Mouse (Mus musculus) E14TG2a.4 (cell line): Measurements from ENCODE around the gene 2810004N23Rik.

ENCODE experiments used
- CTCF ChIP-seq: conservative IDR thresholded peaks from 2 replicates; pipeline ENCODE4 v1.5.1; 2014; ENCODE audit warnings: low read length
- NANOG ChIP-seq: IDR thresholded peaks from 2 replicates; pipeline ENCODE4 v1.6.1; 2014; ENCODE audit warnings: borderline replicate concordance, low read length, mixed read lengths
- POU5F1 ChIP-seq: IDR thresholded peaks from 2 replicates; pipeline ENCODE4 v1.6.1; 2014; ENCODE audit warnings: low read length, borderline replicate concordance

- TF ChIP-seq CTCF (peak; percentile 24; the same call in 1 of the 2 replicates), POU5F1 (no peak), NANOG (no peak)
Observed at GRCm38 (mm10) chr8:124872081-124872480, 9.2 kb upstream of the 2810004N23Rik start.
